Mouse (Mus musculus): ENCODE results near the gene Taf12. TPM values are rescaled to one million over a fixed set of nuclear protein-coding genes. Genes with fewer than 3 reads are reported as not detected.
A peak's percentile ranks its signal among the peaks of the same experiment; 100 is the strongest.

Gene Taf12
- polyA plus RNA-seq, 1 experiment from 2014 or later, result 40.8 TPM

- 85% methylated on average over 8 of the region's 8 CpGs for WGBS
Measured at GRCm38 (mm10) chr4:132253128-132253527, 21.0 kb upstream of the Taf12 start.

DNA sequence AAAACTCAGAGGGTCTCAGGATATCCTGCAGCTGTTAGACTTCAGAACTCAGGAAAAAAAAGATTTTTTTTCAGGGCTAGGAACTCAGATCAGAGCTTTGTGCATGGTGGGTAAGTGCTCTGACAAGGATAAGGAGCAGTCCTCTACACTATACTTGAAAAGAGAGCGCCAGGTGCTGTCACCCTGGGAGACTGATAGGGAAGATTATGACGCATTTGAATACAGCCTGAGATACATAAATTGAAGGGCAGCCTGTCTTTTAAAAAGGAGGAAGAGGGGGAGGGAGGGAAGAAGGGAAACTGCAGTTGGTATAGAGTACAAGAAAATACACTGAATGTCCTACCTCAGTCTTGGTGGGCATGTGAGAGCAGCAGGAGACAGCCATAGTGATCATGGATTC, 20.6 kb upstream of the Taf12 start:
- Histone ChIP-seq H3K4me1 (replicated peaks; ENCODE audit: control insufficient read depth, insufficient read depth, low read length) (no peaks in the 10 kb centered on the region), H3K27me3 (ENCODE audit: control insufficient read depth, insufficient read depth, low read length) (no peaks in the 10 kb centered on the region), H3K9me3 (ENCODE audit: control insufficient read depth, low read length) (no peaks in the 10 kb centered on the region), H3K4me2 (replicated peaks) (no peak overlapping the region), H3K9ac (no peak overlapping the region), H3K27ac (0 out of 2 replicates have a peak overlapping the region, but pooled peaks have one; percentile 14), H3K36me3 (replicated peaks; ENCODE audit: control insufficient read depth, insufficient read depth) (peaks cover 32% of the 10 kb centered on the region), H3K4me3 (replicated peaks; ENCODE audit: low read length) (no peak overlapping the region)
- no peak for ATAC-seq (ENCODE audit: low FRiP score)
- no peak for DNase-seq (ENCODE audit: low spot score)
- WGBS, result 84% methylated on average over 2 of the region's 2 CpGs

More at GRCm38 (mm10) chr4:132253128-132253527, 21.0 kb upstream of the Taf12 start:
- Histone ChIP-seq H3K36me3 (replicated peaks; ENCODE audit: control insufficient read depth, insufficient read depth) (peaks cover 37% of the 10 kb centered on the region), H3K9me3 (ENCODE audit: control insufficient read depth, low read length) (no peaks in the 10 kb centered on the region), H3K4me3 (replicated peaks; ENCODE audit: low read length) (no peak overlapping the region), H3K4me1 (replicated peaks; ENCODE audit: control insufficient read depth, insufficient read depth, low read length) (no peaks in the 10 kb centered on the region), H3K4me2 (replicated peaks) (no peak overlapping the region), H3K27ac (no peak overlapping the region), H3K9ac (no peak overlapping the region), H3K27me3 (ENCODE audit: control insufficient read depth, insufficient read depth, low read length) (no peaks in the 10 kb centered on the region)
- DNase-seq (ENCODE audit: low spot score) (no peak), ATAC-seq (ENCODE audit: low FRiP score) (no peak)

DNA sequence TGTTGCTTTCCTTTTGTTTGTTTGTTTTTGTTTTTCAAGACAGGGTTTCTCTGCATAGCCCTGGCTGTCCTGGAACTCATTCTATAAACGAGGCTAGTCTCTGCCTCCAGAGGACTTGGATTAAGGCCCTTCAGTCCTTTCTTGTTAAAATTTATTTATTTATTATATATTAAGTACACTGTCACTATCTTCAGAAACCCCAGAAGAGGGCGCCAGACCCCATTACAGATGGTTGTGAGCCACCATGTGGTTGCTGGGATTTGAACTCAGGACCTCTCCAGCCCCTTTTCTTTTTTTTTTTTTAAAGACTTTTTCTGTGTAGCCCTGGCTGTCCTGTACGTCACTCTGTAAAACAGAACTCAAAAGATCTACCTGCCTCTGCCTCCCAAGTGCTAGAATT, 19.2 kb upstream of the Taf12 start:
- Histone ChIP-seq H3K4me1 (replicated peaks; ENCODE audit: control insufficient read depth, insufficient read depth, low read length) (peaks cover 11% of the 10 kb centered on the region), H3K4me3 (replicated peaks; ENCODE audit: low read length) (no peak overlapping the region), H3K9me3 (ENCODE audit: control insufficient read depth, low read length) (no peaks in the 10 kb centered on the region), H3K4me2 (replicated peaks) (no peak overlapping the region), H3K27me3 (ENCODE audit: control insufficient read depth, insufficient read depth, low read length) (no peaks in the 10 kb centered on the region), H3K9ac (no peak overlapping the region), H3K36me3 (replicated peaks; ENCODE audit: control insufficient read depth, insufficient read depth) (peaks cover 21% of the 10 kb centered on the region), H3K27ac (no peak overlapping the region)
- ATAC-seq (ENCODE audit: low FRiP score) (no peak), DNase-seq (ENCODE audit: low spot score) (no peak)
- WGBS, result 81% methylated on average over 3 of the region's 3 CpGs

GRCm38 (mm10) chr4:132256384-132256783, 17.8 kb upstream of the Taf12 start:
- no peaks in the 10 kb centered on the region for H3K9me3 ChIP-seq (ENCODE audit: control insufficient read depth, low read length)
- H3K9ac ChIP-seq, result no peak overlapping the region
- no peak overlapping the region for H3K4me2 ChIP-seq (replicated peaks)
- H3K36me3 ChIP-seq (replicated peaks; ENCODE audit: control insufficient read depth, insufficient read depth), result peaks cover 7% of the 10 kb centered on the region; the same call in 1 of the 2 replicates
- 93% methylated on average over 3 of the region's 3 CpGs for WGBS
- no peak for ATAC-seq (ENCODE audit: low FRiP score)
- peaks cover 17% of the 10 kb centered on the region for H3K4me1 ChIP-seq (replicated peaks; ENCODE audit: control insufficient read depth, insufficient read depth, low read length)
- H3K27ac ChIP-seq, result no peak overlapping the region
- DNase-seq (ENCODE audit: low spot score), result no peak
- H3K27me3 ChIP-seq (ENCODE audit: control insufficient read depth, insufficient read depth, low read length), result no peaks in the 10 kb centered on the region
- no peak overlapping the region for H3K4me3 ChIP-seq (replicated peaks; ENCODE audit: low read length)

DNA sequence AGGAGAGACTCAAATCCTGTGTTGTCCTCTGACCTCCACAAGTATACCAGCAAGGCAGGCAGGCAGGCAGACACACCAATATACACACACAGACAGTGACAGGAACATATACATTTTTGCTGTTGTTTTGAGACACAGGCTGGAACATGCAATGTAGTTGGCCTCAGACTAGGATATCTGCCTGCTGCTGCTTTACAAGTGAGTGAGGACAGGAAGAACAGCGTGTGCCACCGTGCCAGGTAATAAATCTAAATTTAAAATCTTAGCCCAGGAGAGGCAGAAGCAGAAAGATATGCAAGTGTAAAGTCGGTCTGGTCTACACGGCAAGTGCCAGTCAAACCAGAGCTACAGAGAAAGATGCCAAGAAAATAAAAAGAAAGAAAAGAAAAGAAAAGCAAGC, 14.9 kb upstream of the Taf12 start:
- Histone ChIP-seq H3K9ac (peak overlapping the region; percentile 97), H3K27me3 (ENCODE audit: control insufficient read depth, insufficient read depth, low read length) (no peaks in the 10 kb centered on the region), H3K27ac (no peak overlapping the region), H3K4me3 (replicated peaks; ENCODE audit: low read length) (no peak overlapping the region), H3K4me1 (replicated peaks; ENCODE audit: control insufficient read depth, insufficient read depth, low read length) (peaks cover 21% of the 10 kb centered on the region), H3K9me3 (ENCODE audit: control insufficient read depth, low read length) (no peaks in the 10 kb centered on the region), H3K36me3 (replicated peaks; ENCODE audit: control insufficient read depth, insufficient read depth) (no peaks in the 10 kb centered on the region), H3K4me2 (replicated peaks) (no peak overlapping the region; the same call in 1 of the 2 replicates)
- DNase-seq (ENCODE audit: low spot score) (no peak), ATAC-seq (ENCODE audit: low FRiP score) (no peak)
- 93% methylated on average over 4 of the region's 4 CpGs for WGBS

GRCm38 (mm10) chr4:132260404-132261379, 13.5 kb upstream of the Taf12 start:
- H3K4me3 ChIP-seq (replicated peaks; ENCODE audit: low read length), result peak overlapping the region; percentile 85
- no peaks in the 10 kb centered on the region for H3K27me3 ChIP-seq (ENCODE audit: control insufficient read depth, insufficient read depth, low read length)
- WGBS, result 4% methylated on average over 39 of the region's 64 CpGs
- peak; percentile 68 for DNase-seq (ENCODE audit: low spot score)
- peak overlapping the region; percentile 94 for H3K27ac ChIP-seq
- peak; percentile 80 for ATAC-seq (ENCODE audit: low FRiP score)
- peak overlapping the region; percentile 97 for H3K9ac ChIP-seq
- no peaks in the 10 kb centered on the region for H3K9me3 ChIP-seq (ENCODE audit: control insufficient read depth, low read length)
- H3K36me3 ChIP-seq (replicated peaks; ENCODE audit: control insufficient read depth, insufficient read depth), result no peaks in the 10 kb centered on the region
- H3K4me1 ChIP-seq (replicated peaks; ENCODE audit: control insufficient read depth, insufficient read depth, low read length), result peaks cover 21% of the 10 kb centered on the region
- H3K4me2 ChIP-seq (replicated peaks), result peak overlapping the region; percentile 88

- WGBS, result 17% methylated on average over 41 of the region's 49 CpGs
- DNase-seq (ENCODE audit: low spot score) (peak; percentile 85), ATAC-seq (ENCODE audit: low FRiP score) (peak; percentile 93)
Measured at GRCm38 (mm10) chr4:132261514-132262357, 12.4 kb upstream of the Taf12 start, which contains the start of gene Gmeb1. Gene Gmeb1, minus strand, starts transcription at chr4:132261602.

GRCm38 (mm10) chr4:132262358-132262616, 11.9 kb upstream of the Taf12 start:
- DNase-seq (ENCODE audit: low spot score), result no peak
- H3K4me3 ChIP-seq (replicated peaks; ENCODE audit: low read length), result 0 out of 2 replicates have a peak overlapping the region, but pooled peaks have one; percentile 85
- peak overlapping the region; percentile 62 for H3K4me2 ChIP-seq (replicated peaks)
- no peaks in the 10 kb centered on the region for H3K36me3 ChIP-seq (replicated peaks; ENCODE audit: control insufficient read depth, insufficient read depth)
- no peaks in the 10 kb centered on the region for H3K27me3 ChIP-seq (ENCODE audit: control insufficient read depth, insufficient read depth, low read length)
- H3K9ac ChIP-seq, result no peak overlapping the region
- WGBS, result 78% methylated on average over 5 of the region's 5 CpGs
- ATAC-seq (ENCODE audit: low FRiP score), result no peak
- no peak overlapping the region for H3K27ac ChIP-seq
- no peaks in the 10 kb centered on the region for H3K9me3 ChIP-seq (ENCODE audit: control insufficient read depth, low read length)
- H3K4me1 ChIP-seq (replicated peaks; ENCODE audit: control insufficient read depth, insufficient read depth, low read length), result peaks cover 21% of the 10 kb centered on the region

More at GRCm38 (mm10) chr4:132261514-132262357, 12.4 kb upstream of the Taf12 start, which contains the start of gene Gmeb1:
- peak within 1 kb of the TSS; percentile 94 for H3K27ac ChIP-seq
- peak within 1 kb of the TSS; percentile 85 for H3K4me3 ChIP-seq (replicated peaks; ENCODE audit: low read length)
- no peaks in the 10 kb centered on the region for H3K36me3 ChIP-seq (replicated peaks; ENCODE audit: control insufficient read depth, insufficient read depth)
- peak within 1 kb of the TSS; percentile 97 for H3K9ac ChIP-seq
- no peaks in the 10 kb centered on the region for H3K9me3 ChIP-seq (ENCODE audit: control insufficient read depth, low read length)
- peaks cover 21% of the 10 kb centered on the region for H3K4me1 ChIP-seq (replicated peaks; ENCODE audit: control insufficient read depth, insufficient read depth, low read length)
- no peaks in the 10 kb centered on the region for H3K27me3 ChIP-seq (ENCODE audit: control insufficient read depth, insufficient read depth, low read length)
- H3K4me2 ChIP-seq (replicated peaks), result peak within 1 kb of the TSS; percentile 88

- Histone ChIP-seq H3K4me3 (replicated peaks; ENCODE audit: low read length) (no peak overlapping the region), H3K4me2 (replicated peaks) (no peak overlapping the region), H3K4me1 (replicated peaks; ENCODE audit: control insufficient read depth, insufficient read depth, low read length) (peaks cover 21% of the 10 kb centered on the region), H3K36me3 (replicated peaks; ENCODE audit: control insufficient read depth, insufficient read depth) (no peaks in the 10 kb centered on the region), H3K9me3 (ENCODE audit: control insufficient read depth, low read length) (no peaks in the 10 kb centered on the region), H3K9ac (no peak overlapping the region), H3K27ac (no peak overlapping the region), H3K27me3 (ENCODE audit: control insufficient read depth, insufficient read depth, low read length) (no peaks in the 10 kb centered on the region)
- WGBS, result 97% methylated on average over 7 of the region's 7 CpGs
- DNase-seq (ENCODE audit: low spot score) (no peak), ATAC-seq (ENCODE audit: low FRiP score) (no peak)
Measured at GRCm38 (mm10) chr4:132263313-132263712, 10.9 kb upstream of the Taf12 start.
